Mouse (Mus musculus) heart, adult 11 months (tissue): Measurements from ENCODE around the gene Olfr1201.

ENCODE experiments used
- DNase-seq: peaks from one replicate; pipeline ENCODE4 v3.0.0; 2022

Gene Olfr1201

GRCm38 (mm10) chr2:88792736-88793135 lies at the start of gene Olfr1201:
Olfr1201 (plus strand) TSS chr2:88793036.
- no peak for DNase-seq

DNA sequence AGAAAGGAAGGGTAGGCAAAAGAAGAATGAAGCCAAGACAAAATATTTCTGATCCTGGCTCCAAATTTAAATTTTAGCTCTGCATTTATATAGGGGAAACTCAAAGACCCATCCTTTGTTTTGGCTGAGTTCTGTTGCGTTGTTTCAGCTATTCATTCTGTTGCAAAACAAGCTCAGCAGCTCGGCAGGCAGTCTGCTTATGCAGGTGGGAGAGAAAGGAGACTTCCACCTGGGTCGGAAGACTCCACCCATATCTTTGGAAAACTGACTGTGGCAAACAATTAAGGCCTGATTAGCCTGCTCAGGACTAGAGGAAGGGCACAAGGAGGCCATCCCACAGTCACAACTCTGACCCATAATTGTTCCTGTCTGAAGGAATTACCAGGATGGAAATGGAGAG lies 49.5 kb upstream of the Olfr1201 start:
- peak; percentile 55 for DNase-seq

- DNase-seq, result no peak
Observed at GRCm38 (mm10) chr2:88751270-88751669, 41.6 kb upstream of the Olfr1201 start, which contains the start of gene Olfr1198. Olfr1198 (minus strand) TSS chr2:88751370.

DNA sequence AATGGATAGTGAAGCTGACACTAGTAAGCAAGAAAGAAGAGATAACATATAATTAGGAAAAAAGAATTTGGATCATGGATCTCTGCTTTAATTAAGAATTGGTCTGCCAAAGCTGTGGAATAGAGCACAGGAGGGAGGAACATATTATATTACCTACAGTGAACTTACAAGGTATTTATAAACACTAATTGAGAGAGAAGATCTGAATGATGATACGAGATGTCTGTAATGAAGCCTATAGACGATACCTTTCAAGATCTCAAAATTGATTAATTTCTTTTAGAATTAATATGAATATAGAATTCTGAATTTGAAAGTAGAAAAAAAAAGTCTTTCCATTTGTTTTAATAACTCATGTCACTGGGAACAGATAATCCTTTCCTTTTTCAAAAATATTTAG lies 32.5 kb upstream of the Olfr1201 start, which contains the start of gene Olfr1199:
TSS of gene Olfr1199 (minus strand) at position 101 of the 400 bp plus-strand sequence.
- DNase-seq, result no peak

GRCm38 (mm10) chr2:88770388-88770787 lies 22.4 kb upstream of the Olfr1201 start, which contains the start of gene Olfr1200:
Olfr1200 (minus strand) TSS chr2:88770488.
- no peak for DNase-seq

GRCm38 (mm10) chr2:88814196-88814595 lies 21.4 kb downstream of the Olfr1201 start, which contains the start of gene Olfr1202:
Olfr1202 (plus strand) TSS chr2:88814496.
- DNase-seq, result no peak

- no peak for DNase-seq
Observed at GRCm38 (mm10) chr2:88829437-88829836, 36.6 kb downstream of the Olfr1201 start, which contains the start of gene Olfr1205. Olfr1205 (plus strand) TSS chr2:88829737.

- no peak for DNase-seq
Observed at GRCm38 (mm10) chr2:88838477-88838876, 45.6 kb downstream of the Olfr1201 start.
